Mouse (Mus musculus): Measurements from ENCODE around the gene Ints4. TPM values are rescaled to one million over a fixed set of nuclear protein-coding genes. Genes with fewer than 3 reads are reported as not detected.

Ints4 gene
- polyA plus RNA-seq, 1 experiment from 2014 or later, result 40.8 TPM

- no peaks in the 10 kb centered on the region for H3K4me1 ChIP-seq (ENCODE audit: control insufficient read depth, insufficient read depth, low read length)
- H3K27ac ChIP-seq (ENCODE audit: low read length), result no peak overlapping the region
- peaks cover 2% of the 10 kb centered on the region; the same call in 1 of the 2 replicates for H3K36me3 ChIP-seq (ENCODE audit: control insufficient read depth, insufficient read depth)
- WGBS, result 84% methylated on average over 2 of the region's 2 CpGs
- ATAC-seq (replicated peaks; ENCODE audit: extremely low read depth, insufficient read depth, low FRiP score), result no peak
- no peak overlapping the region for H3K4me3 ChIP-seq (ENCODE audit: low read length)
- no peak overlapping the region for H3K4me2 ChIP-seq (ENCODE audit: low read depth, low read length)
- H3K27me3 ChIP-seq (ENCODE audit: control insufficient read depth, insufficient read depth, low read length), result no peaks in the 10 kb centered on the region
- no peaks in the 10 kb centered on the region for H3K9me3 ChIP-seq (replicated peaks; ENCODE audit: control insufficient read depth, low read length)
- H3K9ac ChIP-seq (ENCODE audit: low read length), result no peak overlapping the region
These were observed 82.8 kb downstream of the Ints4 start for GRCm38 (mm10) chr7:97563576-97563975.

- WGBS, result 63% methylated on average over 4 of the region's 4 CpGs
- no peaks in the 10 kb centered on the region for H3K4me1 ChIP-seq (ENCODE audit: control insufficient read depth, insufficient read depth, low read length)
- no peak overlapping the region for H3K4me2 ChIP-seq (ENCODE audit: low read depth, low read length)
- H3K27ac ChIP-seq (ENCODE audit: low read length), result no peak overlapping the region
- no peaks in the 10 kb centered on the region for H3K27me3 ChIP-seq (ENCODE audit: control insufficient read depth, insufficient read depth, low read length)
- no peaks in the 10 kb centered on the region for H3K9me3 ChIP-seq (replicated peaks; ENCODE audit: control insufficient read depth, low read length)
- no peak overlapping the region for H3K9ac ChIP-seq (ENCODE audit: low read length)
- no peak overlapping the region for H3K4me3 ChIP-seq (ENCODE audit: low read length)
- H3K36me3 ChIP-seq (ENCODE audit: control insufficient read depth, insufficient read depth), result peaks cover 4% of the 10 kb centered on the region
- ATAC-seq (replicated peaks; ENCODE audit: extremely low read depth, insufficient read depth, low FRiP score), result no peak
These were observed 88.6 kb downstream of the Ints4 start for GRCm38 (mm10) chr7:97569372-97569771.

GRCm38 (mm10) chr7:97570389-97570788, 89.6 kb downstream of the Ints4 start:
- WGBS, result 92% methylated on average over 1 of the region's 1 CpGs
- Histone ChIP-seq H3K4me1 (ENCODE audit: control insufficient read depth, insufficient read depth, low read length) (no peaks in the 10 kb centered on the region), H3K4me3 (ENCODE audit: low read length) (no peak overlapping the region), H3K27ac (ENCODE audit: low read length) (no peak overlapping the region), H3K9me3 (replicated peaks; ENCODE audit: control insufficient read depth, low read length) (no peaks in the 10 kb centered on the region), H3K27me3 (ENCODE audit: control insufficient read depth, insufficient read depth, low read length) (no peaks in the 10 kb centered on the region), H3K36me3 (ENCODE audit: control insufficient read depth, insufficient read depth) (peaks cover 10% of the 10 kb centered on the region), H3K4me2 (ENCODE audit: low read depth, low read length) (no peak overlapping the region), H3K9ac (ENCODE audit: low read length) (no peak overlapping the region)
- no peak for ATAC-seq (replicated peaks; ENCODE audit: extremely low read depth, insufficient read depth, low FRiP score)

GRCm38 (mm10) chr7:97578361-97579066, 97.8 kb downstream of the Ints4 start:
- peaks cover 10% of the 10 kb centered on the region for H3K36me3 ChIP-seq (ENCODE audit: control insufficient read depth, insufficient read depth)
- peaks cover 7% of the 10 kb centered on the region for H3K4me1 ChIP-seq (ENCODE audit: control insufficient read depth, insufficient read depth, low read length)
- H3K9ac ChIP-seq (ENCODE audit: low read length), result peak overlapping the region; percentile 79
- H3K27me3 ChIP-seq (ENCODE audit: control insufficient read depth, insufficient read depth, low read length), result no peaks in the 10 kb centered on the region
- 26% methylated on average over 8 of the region's 8 CpGs for WGBS
- no peak for ATAC-seq (replicated peaks; ENCODE audit: extremely low read depth, insufficient read depth, low FRiP score)
- H3K4me2 ChIP-seq (ENCODE audit: low read depth, low read length), result peak overlapping the region; percentile 77
- H3K9me3 ChIP-seq (replicated peaks; ENCODE audit: control insufficient read depth, low read length), result no peaks in the 10 kb centered on the region
- H3K27ac ChIP-seq (ENCODE audit: low read length), result peak overlapping the region; percentile 84
- peak overlapping the region; percentile 100 for H3K4me3 ChIP-seq (ENCODE audit: low read length)

- ATAC-seq (replicated peaks; ENCODE audit: extremely low read depth, insufficient read depth, low FRiP score), result peak; percentile 94
- H3K36me3 ChIP-seq (ENCODE audit: control insufficient read depth, insufficient read depth), result peaks cover 6% of the 10 kb centered on the region
- under 1% methylated on average over 67 of the region's 68 CpGs for WGBS
These were observed 98.6 kb downstream of the Ints4 start, which contains the start of the genes Aamdc and Rsf1 for GRCm38 (mm10) chr7:97579067-97579975. Gene Aamdc, minus strand, starts transcription at chr7:97579497. Gene Rsf1, plus strand, starts transcription at chr7:97579889.

GRCm38 (mm10) chr7:97579976-97580842, 99.5 kb downstream of the Ints4 start:
- Histone ChIP-seq H3K27me3 (ENCODE audit: control insufficient read depth, insufficient read depth, low read length) (no peaks in the 10 kb centered on the region), H3K4me1 (ENCODE audit: control insufficient read depth, insufficient read depth, low read length) (peaks cover 12% of the 10 kb centered on the region), H3K4me3 (ENCODE audit: low read length) (peak overlapping the region; percentile 100), H3K27ac (ENCODE audit: low read length) (peak overlapping the region; percentile 99), H3K9me3 (replicated peaks; ENCODE audit: control insufficient read depth, low read length) (no peaks in the 10 kb centered on the region), H3K36me3 (ENCODE audit: control insufficient read depth, insufficient read depth) (peaks cover 1% of the 10 kb centered on the region), H3K4me2 (ENCODE audit: low read depth, low read length) (peak overlapping the region; percentile 92), H3K9ac (ENCODE audit: low read length) (peak overlapping the region; percentile 100)
- ATAC-seq (replicated peaks; ENCODE audit: extremely low read depth, insufficient read depth, low FRiP score), result peak; percentile 33
- WGBS, result under 1% methylated on average over 65 of the region's 65 CpGs

More at GRCm38 (mm10) chr7:97579067-97579975, 98.6 kb downstream of the Ints4 start, which contains the start of the genes Aamdc and Rsf1:
- Histone ChIP-seq H3K27me3 (ENCODE audit: control insufficient read depth, insufficient read depth, low read length) (no peaks in the 10 kb centered on the region), H3K9ac (ENCODE audit: low read length) (peak within 1 kb of the TSS; percentile 100), H3K27ac (ENCODE audit: low read length) (peak within 1 kb of the TSS; percentile 99), H3K4me1 (ENCODE audit: control insufficient read depth, insufficient read depth, low read length) (peaks cover 10% of the 10 kb centered on the region), H3K4me3 (ENCODE audit: low read length) (peak within 1 kb of the TSS; percentile 100), H3K4me2 (ENCODE audit: low read depth, low read length) (peak within 1 kb of the TSS; percentile 92), H3K9me3 (replicated peaks; ENCODE audit: control insufficient read depth, low read length) (no peaks in the 10 kb centered on the region)

- peak overlapping the region; percentile 100 for H3K9ac ChIP-seq (ENCODE audit: low read length)
- H3K27me3 ChIP-seq (ENCODE audit: control insufficient read depth, insufficient read depth, low read length), result no peaks in the 10 kb centered on the region
- peak; percentile 61 for ATAC-seq (replicated peaks; ENCODE audit: extremely low read depth, insufficient read depth, low FRiP score)
- H3K4me2 ChIP-seq (ENCODE audit: low read depth, low read length), result peak overlapping the region; percentile 92
- H3K4me3 ChIP-seq (ENCODE audit: low read length), result peak overlapping the region; percentile 100
- H3K9me3 ChIP-seq (replicated peaks; ENCODE audit: control insufficient read depth, low read length), result no peaks in the 10 kb centered on the region
- peaks cover 12% of the 10 kb centered on the region for H3K4me1 ChIP-seq (ENCODE audit: control insufficient read depth, insufficient read depth, low read length)
- peak overlapping the region; percentile 99 for H3K27ac ChIP-seq (ENCODE audit: low read length)
- no peaks in the 10 kb centered on the region for H3K36me3 ChIP-seq (ENCODE audit: control insufficient read depth, insufficient read depth)
- WGBS, result 0% methylated on average over 11 of the region's 11 CpGs
These were observed 100.1 kb downstream of the Ints4 start for GRCm38 (mm10) chr7:97580843-97581214.

GRCm38 (mm10) chr7:97588506-97588905, 107.8 kb downstream of the Ints4 start:
- H3K4me2 ChIP-seq (ENCODE audit: low read depth, low read length), result no peak overlapping the region
- H3K27ac ChIP-seq (ENCODE audit: low read length), result no peak overlapping the region
- peaks cover 19% of the 10 kb centered on the region for H3K4me1 ChIP-seq (ENCODE audit: control insufficient read depth, insufficient read depth, low read length)

More at GRCm38 (mm10) chr7:97588506-97588905, 107.8 kb downstream of the Ints4 start:
- Histone ChIP-seq H3K9ac (ENCODE audit: low read length) (no peak overlapping the region), H3K27me3 (ENCODE audit: control insufficient read depth, insufficient read depth, low read length) (no peaks in the 10 kb centered on the region), H3K4me3 (ENCODE audit: low read length) (no peak overlapping the region), H3K36me3 (ENCODE audit: control insufficient read depth, insufficient read depth) (no peaks in the 10 kb centered on the region), H3K9me3 (replicated peaks; ENCODE audit: control insufficient read depth, low read length) (no peaks in the 10 kb centered on the region)
- ATAC-seq (replicated peaks; ENCODE audit: extremely low read depth, insufficient read depth, low FRiP score), result no peak
- 81% methylated on average over 5 of the region's 5 CpGs for WGBS

Measured in heart, embryonic 16.5 days (tissue).